Mouse (Mus musculus): ENCODE results near the gene Clybl.

- TF ChIP-seq POLR2A (IDR thresholded peaks at IDR 0.05; ENCODE audit: extremely low read depth, insufficient read depth, low read length) (no peak), CTCF (IDR thresholded peaks at IDR 0.05; ENCODE audit: low read depth, low read length) (no peak)
Measured at GRCm38 (mm10) chr14:122277142-122277541, 95.6 kb downstream of the Clybl start.
